Mouse (Mus musculus) brain, adult 10 weeks (tissue): ENCODE measurements around the gene Tnfsf4. TPM values are rescaled to one million over a fixed set of nuclear protein-coding genes. Genes with fewer than 3 reads are reported as not detected.

ENCODE experiments used
- polyA plus RNA-seq: library from polyadenylated mRNA; stranded (reverse); fragments of 350-450 nt; fragmentation: Illumina TruSeq; extraction: RNeasy Lipid Tissue Mini Kit (QIAGEN cat#74804); gene quantifications from one replicate; pipeline ENCODE4 v1.2.3, GENCODE M21; 2015; ENCODE audit warnings: low read depth, low replicate concordance

The Tnfsf4 gene
- polyA plus RNA-seq = not detected

GRCm38 (mm10) chr1:161394931-161395459 lies at the start of gene Tnfsf4:
TSS of gene Tnfsf4 (plus strand) at chr1:161395409.

Other genes with a start within 250 kb of the Tnfsf4 start
- not detected for gene Tex50, start 236.1 kb upstream of the Tnfsf4 start, polyA plus RNA-seq
- 415 TPM for gene Prdx6, start 144.2 kb upstream of the Tnfsf4 start, polyA plus RNA-seq
- gene Tnfsf18, start 99.2 kb downstream of the Tnfsf4 start, polyA plus RNA-seq = not detected